Mouse (Mus musculus) hematopoietic multipotent progenitor cell, adult 10-12 weeks (in vitro differentiated cells): ENCODE data around the gene Pak4. TPM values are rescaled to one million over a fixed set of nuclear protein-coding genes. Genes with fewer than 3 reads are reported as not detected.

Source experiments
- polyA plus RNA-seq: library from polyadenylated mRNA; stranded (reverse); fragments of >175 nt; gene quantifications from 2 replicates; pipeline ENCODE4 v1.2.3, GENCODE M21; 2012; ENCODE audit warnings: low replicate concordance

Gene Pak4
- 31.7 and 62.2 TPM in 2 replicates for polyA plus RNA-seq

DNA sequence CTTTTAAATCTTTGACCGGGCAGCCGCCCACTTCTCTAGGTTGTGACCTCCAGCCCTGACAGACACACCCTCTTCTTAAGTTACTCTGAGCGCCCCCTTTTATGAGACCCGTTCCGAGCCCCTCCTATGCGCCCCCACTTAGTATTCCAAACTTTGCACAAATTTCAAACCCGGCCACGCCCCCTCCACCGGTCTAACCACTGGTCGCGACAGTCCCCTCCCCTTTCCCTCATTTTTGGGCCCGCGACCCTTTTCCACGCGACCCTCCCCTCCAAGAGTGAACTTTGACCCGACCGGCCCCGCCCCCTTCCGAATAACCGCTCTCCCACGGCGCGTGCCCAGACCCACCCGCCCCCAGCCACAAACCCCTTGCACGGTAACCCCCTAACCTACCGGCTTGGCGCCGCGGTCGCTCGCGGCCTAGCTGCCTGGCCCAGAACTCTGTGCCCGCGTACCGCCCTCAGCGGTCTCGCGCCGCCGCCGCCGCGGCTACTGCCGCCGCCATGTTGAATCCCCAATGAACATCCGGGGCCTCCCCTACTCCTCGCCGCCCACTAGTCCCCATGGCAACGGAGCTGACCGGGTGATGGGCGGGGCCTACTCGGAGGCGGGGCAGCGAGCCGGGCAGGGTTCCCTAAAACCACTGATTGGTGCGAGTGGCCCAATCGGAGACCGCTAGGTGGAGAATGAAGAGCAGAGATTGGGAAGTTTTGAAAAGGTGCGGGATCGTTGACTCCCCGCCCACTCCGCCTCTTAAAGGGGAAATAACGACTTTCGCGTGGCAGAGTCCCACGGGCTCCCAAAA is at the start of gene Pak4, which contains the start of gene Samd4b:
TSS of gene Pak4 (minus strand) at position 544 of the 805 bp plus-strand sequence.
TSS of gene Samd4b (minus strand) at position 503 of the 805 bp plus-strand sequence.

DNA sequence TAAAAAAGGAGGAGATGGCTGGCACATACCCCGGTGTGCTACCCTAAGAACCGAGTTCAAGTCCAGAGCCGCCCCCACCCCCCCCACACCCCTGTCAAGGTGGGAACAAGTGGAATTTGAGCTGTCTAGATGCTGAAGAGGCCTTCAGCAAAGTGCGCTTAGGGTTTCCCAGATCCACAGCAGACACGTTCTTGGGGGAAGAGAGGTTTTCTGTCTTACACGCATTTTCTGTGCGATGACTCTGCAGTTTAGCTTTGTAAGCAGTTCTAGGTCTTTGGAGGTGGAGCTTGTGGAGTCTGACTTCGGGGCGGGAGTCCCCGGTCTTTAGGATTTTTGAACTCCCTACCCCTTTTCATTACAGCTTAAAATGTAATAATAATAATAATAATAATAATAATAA is 33.1 kb upstream of the Pak4 start, which contains the start of gene Acp7:
TSS of gene Acp7 (minus strand) at position 260 of the 400 bp plus-strand sequence.

DNA sequence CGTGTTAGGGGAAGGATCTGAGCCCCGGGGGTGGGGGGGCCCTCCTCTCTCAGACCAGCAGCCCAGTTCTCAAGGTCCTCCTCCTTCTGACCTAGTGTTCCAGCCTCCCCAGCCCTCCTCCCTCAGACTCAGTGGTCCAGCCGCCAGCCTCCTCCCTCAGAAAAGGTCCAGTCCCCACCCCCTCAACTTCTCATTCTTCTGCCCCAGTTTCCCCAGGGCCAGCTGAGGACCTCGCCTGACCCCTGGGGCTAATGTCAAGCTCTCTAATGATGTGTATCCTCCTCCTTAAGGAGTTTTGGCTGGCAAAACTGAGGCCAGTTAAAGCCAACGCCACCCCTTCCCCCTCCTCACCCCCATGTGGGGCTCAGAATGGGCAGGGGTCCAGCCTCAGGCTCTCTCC is 50.8 kb downstream of the Pak4 start, which contains the start of gene Nccrp1:
TSS of gene Nccrp1 (minus strand) at position 101 of the 400 bp plus-strand sequence.

DNA sequence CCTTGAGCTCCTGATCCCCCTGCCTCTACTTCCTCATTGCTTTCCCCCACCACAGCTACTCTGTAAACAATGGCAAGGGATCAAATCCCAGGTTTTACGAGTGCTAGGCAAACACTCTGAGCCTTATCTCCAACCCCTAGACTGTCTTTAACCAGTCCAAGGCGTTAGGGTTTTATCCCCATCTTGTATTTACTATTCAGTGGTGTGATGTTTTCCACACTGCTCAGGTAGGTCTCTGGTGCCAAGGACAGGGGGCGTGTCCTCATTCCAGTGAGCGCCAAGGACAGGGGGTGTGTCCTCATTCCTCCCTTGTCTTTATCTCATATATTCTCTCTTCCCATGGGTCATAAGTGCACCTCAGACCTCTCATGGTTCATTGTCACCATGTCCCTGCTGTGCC is 57.5 kb downstream of the Pak4 start, which contains the start of gene Sycn:
TSS of gene Sycn (plus strand) at position 360 of the 400 bp plus-strand sequence.

DNA sequence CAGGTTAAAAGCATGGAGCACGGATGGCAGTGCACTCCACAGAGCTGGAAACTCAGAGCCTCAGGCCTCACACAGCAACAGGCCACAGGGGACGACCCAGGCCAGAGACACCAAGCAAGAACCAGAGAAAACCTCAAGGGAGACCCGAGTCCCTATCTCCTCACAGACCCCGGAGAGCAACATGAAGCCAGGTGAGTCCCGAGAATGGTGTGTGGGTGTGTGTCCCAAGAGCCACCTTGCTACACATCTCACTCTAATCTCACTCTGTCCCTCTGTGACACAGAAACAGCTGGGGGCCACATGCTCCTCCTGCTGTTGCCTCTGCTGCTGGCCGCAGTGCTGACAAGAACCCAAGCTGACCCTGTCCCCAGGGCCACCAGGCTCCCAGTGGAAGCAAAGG is 75.4 kb downstream of the Pak4 start, which contains the start of gene Ifnl3:
TSS of gene Ifnl3 (plus strand) at position 301 of the 400 bp plus-strand sequence.

DNA sequence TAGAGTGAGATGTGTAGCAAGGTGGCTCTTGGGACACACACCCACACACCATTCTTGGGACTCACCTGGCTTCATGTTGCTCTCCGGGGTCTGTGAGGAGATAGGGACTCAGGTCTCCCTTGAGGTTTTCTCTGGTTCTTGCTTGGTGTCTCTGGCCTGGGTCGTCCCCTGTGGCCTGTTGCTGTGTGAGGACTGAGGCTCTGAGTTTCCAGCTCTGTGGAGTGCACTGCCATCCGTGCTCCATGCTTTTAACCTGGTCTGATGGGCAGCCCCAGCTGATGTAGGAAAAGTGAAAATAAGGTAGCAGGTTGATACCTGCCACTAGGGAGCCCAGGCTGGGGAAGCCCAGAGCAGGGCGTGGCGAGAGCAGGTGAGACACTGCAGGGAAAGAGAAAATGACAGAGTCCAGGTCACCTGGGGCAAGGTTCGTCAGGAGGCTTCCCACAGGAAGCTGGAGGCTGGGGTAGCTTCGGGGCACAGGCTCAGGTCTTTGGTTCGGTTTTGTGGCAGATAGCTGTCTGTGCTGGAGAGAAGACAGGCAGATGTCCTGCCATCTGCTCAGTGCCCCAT is 87.5 kb downstream of the Pak4 start, which contains the start of gene Ifnl2:
TSS of gene Ifnl2 (minus strand) at position 51 of the 570 bp plus-strand sequence.

Other genes with a start within 250 kb of the Pak4 start
- gene Rps16, start 247.5 kb downstream of the Pak4 start, polyA plus RNA-seq, result 312 and 2,158 TPM in 2 replicates
- 115 and 200 TPM in 2 replicates for gene Plekhg2, start 225.6 kb downstream of the Pak4 start, polyA plus RNA-seq
- gene Zfp36, start 217.9 kb downstream of the Pak4 start, polyA plus RNA-seq, result 449 and 1,114 TPM in 2 replicates
- 8.5 and 10.2 TPM in 2 replicates for gene Med29, start 205.5 kb downstream of the Pak4 start, polyA plus RNA-seq
- gene Paf1, start 205.2 kb downstream of the Pak4 start, polyA plus RNA-seq, result 122 and 137 TPM in 2 replicates
- gene Gmfg, start 160.7 kb downstream of the Pak4 start, polyA plus RNA-seq, result 16.0 and 30.0 TPM in 2 replicates
- 3.2 and 10.3 TPM in 2 replicates for gene Lrfn1, start 146.2 kb downstream of the Pak4 start, polyA plus RNA-seq
- not detected in 2 replicates for gene Ifnl2, start 87.7 kb downstream of the Pak4 start, polyA plus RNA-seq
- gene Ifnl3, start 75.3 kb downstream of the Pak4 start, polyA plus RNA-seq, result not detected in 2 replicates
- 1.4 TPM in 1 of 2 replicates, not detected in the other for gene Sycn, start 57.3 kb downstream of the Pak4 start, polyA plus RNA-seq
- gene Nccrp1, start 50.9 kb downstream of the Pak4 start, polyA plus RNA-seq, result 1.1 and 2.7 TPM in 2 replicates
- gene Samd4b, start within 50 bp of the Pak4 start, polyA plus RNA-seq, result 102 and 209 TPM in 2 replicates
- gene Acp7, start 33.1 kb upstream of the Pak4 start, polyA plus RNA-seq, result not detected in 2 replicates
- 1.7 and 3.7 TPM in 2 replicates for gene Fbxo27, start 94.7 kb upstream of the Pak4 start, polyA plus RNA-seq
- 5.3 and 10.8 TPM in 2 replicates for gene Fbxo17, start 118.6 kb upstream of the Pak4 start, polyA plus RNA-seq
- 101 and 240 TPM in 2 replicates for gene Mrps12, start 143.6 kb upstream of the Pak4 start, polyA plus RNA-seq
- 31.9 and 34.0 TPM in 2 replicates for gene Sars2, start 143.8 kb upstream of the Pak4 start, polyA plus RNA-seq
- not detected in 2 replicates for gene Ccer2, start 158.0 kb upstream of the Pak4 start, polyA plus RNA-seq
- gene Sirt2, start 168.6 kb upstream of the Pak4 start, polyA plus RNA-seq, result 147 and 155 TPM in 2 replicates
- 141 and 276 TPM in 2 replicates for gene Nfkbib, start 169.3 kb upstream of the Pak4 start, polyA plus RNA-seq
- 181 and 415 TPM in 2 replicates for gene Rinl, start 190.8 kb upstream of the Pak4 start, polyA plus RNA-seq
- gene Hnrnpl, start 210.4 kb upstream of the Pak4 start, polyA plus RNA-seq, result 330 and 575 TPM in 2 replicates
- gene Ech1, start 227.0 kb upstream of the Pak4 start, polyA plus RNA-seq, result 11.3 and 45.0 TPM in 2 replicates
- gene Lgals4, start 235.7 kb upstream of the Pak4 start, polyA plus RNA-seq, result 3.5 and 5.1 TPM in 2 replicates